Mouse (Mus musculus) cerebellum, postnatal 25 days (tissue): Measurements from ENCODE around the gene Lrrc55.
"Not testable (repeated sequence)": the region's sequence is repeated elsewhere in the genome, so short reads cannot be mapped to it uniquely, and the experiment has no call there.

Source experiments
- DNase-seq, 2 experiments: peaks; one replicate each; pipeline ENCODE4 v3.0.0; 2021; ENCODE audit warnings: mixed read lengths in 2 of 2

Lrrc55 gene

DNA sequence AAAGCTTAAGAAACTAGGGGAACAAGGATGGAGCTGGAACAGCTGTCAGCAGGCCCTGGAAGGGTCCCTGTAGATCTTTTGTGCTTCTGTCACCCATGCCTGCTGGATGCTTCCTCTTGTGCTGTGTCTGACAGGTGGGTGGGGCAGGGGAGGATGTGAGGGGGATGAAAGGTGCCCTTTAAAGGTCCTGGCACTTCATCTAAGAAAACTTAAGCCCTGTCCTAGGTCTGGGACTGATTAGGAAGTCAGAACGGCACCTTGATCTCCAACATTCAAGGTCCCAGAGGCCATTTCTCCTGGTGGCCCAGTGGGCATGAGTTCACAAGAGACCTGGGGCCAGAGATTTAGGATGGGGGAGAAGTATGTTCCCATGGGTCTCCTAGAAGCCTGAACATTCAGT is at the start of gene Lrrc55:
Lrrc55 (minus strand) TSS at position 297 of the 400 bp plus-strand sequence.
- DNase-seq = no peak

- DNase-seq = peak; percentile 81 to 85
Measured at GRCm38 (mm10) chr2:85246506-85247082, 49.6 kb upstream of the Lrrc55 start.

DNA sequence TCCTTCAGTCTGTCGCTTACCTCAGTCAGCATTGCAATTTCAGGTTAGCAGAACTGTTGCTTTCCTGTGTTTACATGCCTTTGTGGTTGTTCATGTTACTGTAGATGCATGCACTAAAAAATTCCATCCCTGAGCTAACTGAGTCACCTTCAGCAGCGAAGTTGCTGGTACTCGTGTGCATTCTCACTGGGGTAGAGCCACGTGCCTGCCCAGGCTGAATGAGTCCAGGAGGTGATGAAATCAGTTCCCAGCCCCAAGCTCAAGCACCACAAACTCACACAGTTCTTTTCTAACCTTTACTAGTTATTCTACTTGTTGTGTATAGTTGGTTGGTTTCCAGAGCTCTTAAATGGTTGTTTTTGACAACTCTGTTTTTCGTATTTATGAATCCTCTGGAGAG is 48.7 kb upstream of the Lrrc55 start:
- no peak for DNase-seq

GRCm38 (mm10) chr2:85238068-85238667 is 41.2 kb upstream of the Lrrc55 start:
- DNase-seq = no peak

- not testable (repeated sequence) for DNase-seq
Measured at GRCm38 (mm10) chr2:85237231-85237630, 40.2 kb upstream of the Lrrc55 start.

GRCm38 (mm10) chr2:85230771-85231511 is 33.9 kb upstream of the Lrrc55 start:
- DNase-seq = no peak

DNA sequence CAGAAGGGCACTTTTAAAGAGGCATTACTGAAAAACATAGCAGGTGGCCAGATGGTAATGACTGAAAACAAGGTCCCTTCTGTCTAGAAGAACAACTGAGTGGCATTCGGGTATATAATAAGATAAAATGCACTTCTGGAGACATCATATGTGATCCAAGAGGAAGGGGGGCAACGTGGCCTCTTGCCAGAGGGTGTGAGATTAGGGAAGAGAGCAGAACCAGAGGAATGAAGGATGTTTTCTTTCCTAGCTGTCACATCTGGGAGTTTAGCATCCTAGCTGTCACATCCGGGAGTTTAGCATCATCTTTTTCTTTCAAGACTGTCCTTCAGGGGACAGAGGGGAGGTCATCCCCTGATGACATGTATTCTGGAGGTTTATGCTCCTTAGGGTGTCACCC is 32.6 kb upstream of the Lrrc55 start:
- no peak for DNase-seq

GRCm38 (mm10) chr2:85227816-85228335 is 30.9 kb upstream of the Lrrc55 start:
- no peak for DNase-seq

- DNase-seq = no peak
Measured at GRCm38 (mm10) chr2:85224221-85225179, 27.5 kb upstream of the Lrrc55 start.

DNA sequence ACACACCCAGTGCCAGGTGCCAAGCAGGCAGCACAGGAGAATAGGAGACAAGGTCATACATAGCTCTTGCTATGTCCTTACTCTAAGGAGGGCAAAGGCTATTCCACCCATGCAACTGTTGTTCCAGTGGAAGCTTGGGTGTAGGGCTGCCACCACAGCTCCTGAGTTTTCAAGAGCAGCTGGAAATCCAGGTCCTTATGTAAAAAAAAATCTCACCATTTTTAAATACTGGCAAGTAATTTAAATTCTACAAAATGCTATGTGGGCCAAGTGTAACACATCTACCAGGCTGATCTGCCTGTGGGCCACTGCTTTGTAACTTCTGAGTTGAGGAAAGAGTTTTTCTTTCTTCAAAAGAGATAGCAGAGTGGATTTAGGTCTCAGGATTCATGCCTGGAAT is 19.6 kb upstream of the Lrrc55 start:
- DNase-seq = no peak

- DNase-seq = peak; percentile 91 to 92
Measured at GRCm38 (mm10) chr2:85213746-85214145, 16.7 kb upstream of the Lrrc55 start.

DNA sequence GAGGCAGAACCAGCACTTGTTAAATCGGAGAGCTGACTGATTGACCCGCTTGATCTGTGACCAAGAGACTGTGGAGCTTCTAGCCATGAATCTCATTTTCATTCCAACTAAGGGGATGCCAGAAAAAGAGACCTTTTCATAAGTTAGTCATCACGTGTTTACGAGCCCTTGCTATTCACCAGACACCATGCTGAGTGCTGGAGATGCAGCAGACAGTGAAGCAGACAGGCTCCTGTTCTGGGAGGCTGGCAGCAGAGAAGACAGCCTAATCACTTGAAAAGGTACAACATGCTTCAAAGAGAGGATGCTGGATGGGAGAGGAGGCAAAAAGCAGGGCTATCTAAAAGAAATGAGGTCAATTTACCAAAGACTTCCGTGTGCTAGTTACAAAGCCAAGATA is 12.3 kb upstream of the Lrrc55 start:
- no peak for DNase-seq

- no peak for DNase-seq
Measured at GRCm38 (mm10) chr2:85205170-85205569, 8.2 kb upstream of the Lrrc55 start.

DNA sequence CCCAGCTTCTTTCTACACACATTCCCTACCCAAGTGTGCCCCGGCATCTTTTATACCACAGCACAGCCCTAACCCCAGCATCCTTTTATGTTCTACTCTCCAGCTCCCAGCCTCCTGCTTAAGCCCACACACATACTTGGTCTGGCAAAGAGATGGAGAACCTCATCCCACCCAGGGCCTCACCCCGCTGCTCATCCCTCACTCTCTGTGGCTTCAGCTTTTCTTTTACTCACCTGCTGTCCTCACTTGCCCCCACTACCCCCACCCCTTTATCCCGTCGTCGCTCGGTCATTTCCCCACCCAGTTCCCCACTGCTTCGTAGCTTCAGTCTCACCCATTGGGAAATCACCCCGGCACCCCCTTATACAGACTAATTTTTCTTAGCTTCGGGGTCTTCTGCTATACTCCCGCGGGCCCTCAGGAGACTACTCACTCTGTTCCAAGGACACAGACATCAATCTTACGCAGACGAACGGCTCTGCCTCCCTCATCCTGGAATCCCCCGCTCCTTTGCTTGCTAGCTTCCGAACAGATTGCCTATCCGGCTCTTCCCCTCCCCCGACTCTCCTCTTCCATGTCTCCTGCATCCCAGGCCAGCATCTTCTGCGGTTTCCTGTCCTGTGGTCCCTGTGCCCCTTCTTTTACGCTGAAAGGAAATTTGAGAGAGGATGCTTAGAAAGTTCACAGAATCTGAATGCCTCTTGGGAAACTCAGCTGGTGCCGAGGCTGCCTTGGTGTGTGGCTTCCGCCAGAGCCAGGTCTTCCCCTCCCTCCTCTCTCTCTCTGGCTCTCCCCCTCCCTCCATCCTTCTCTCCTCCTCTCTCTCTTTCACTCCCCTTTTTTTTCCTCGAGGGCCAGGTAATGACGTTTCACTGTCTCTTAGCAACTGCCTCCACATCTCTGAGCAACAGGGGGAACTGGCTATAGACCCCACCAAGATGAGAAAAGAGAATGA is 1.3 kb upstream of the Lrrc55 start:
- peak; percentile 44 to 48 for DNase-seq

DNA sequence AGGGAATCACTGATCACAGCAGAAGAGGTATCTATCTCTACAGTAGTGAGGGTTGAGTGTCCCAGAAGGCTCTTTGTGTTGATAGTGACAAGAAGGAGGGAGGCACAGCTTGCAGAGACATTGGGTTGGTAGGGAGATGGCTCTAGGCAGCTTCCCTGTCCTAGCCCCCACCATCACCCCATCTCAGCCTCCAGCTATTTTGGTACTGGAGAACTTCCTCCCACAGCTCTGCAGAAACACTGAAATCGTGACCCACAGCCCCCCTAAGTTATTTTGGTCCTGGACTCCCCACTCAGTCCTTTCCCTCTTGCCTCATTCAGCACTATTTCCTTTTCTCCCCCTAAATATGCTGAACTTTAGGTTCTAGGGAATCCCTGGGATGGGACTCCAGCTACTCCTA is 2.4 kb downstream of the Lrrc55 start:
- DNase-seq = no peak

DNA sequence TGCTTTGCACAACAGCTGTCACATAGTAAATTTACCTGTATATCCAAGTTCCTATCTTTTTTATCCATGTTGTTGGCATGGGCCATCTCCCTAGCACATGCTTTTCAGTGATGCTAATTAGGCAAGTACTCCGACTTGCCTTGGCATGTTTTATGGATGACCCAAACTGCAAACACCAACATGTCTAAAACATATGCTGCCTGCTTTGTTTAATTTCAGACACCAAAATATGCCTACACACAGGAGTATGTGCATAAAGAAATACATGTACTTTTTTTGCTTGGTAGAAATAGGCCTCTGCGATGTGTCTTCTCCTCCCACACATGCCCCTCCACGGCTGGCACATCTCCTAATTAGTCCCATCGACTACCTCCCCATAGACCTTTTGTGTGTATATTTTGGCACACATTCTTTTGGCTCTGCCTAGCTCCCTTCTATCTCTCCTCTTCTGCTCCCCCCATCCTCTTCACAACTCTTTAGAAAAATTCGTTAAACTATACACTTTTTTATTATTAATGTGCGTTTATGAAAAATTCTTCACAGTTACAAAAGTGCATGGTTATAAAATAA is 9.3 kb downstream of the Lrrc55 start:
- DNase-seq = no peak

DNA sequence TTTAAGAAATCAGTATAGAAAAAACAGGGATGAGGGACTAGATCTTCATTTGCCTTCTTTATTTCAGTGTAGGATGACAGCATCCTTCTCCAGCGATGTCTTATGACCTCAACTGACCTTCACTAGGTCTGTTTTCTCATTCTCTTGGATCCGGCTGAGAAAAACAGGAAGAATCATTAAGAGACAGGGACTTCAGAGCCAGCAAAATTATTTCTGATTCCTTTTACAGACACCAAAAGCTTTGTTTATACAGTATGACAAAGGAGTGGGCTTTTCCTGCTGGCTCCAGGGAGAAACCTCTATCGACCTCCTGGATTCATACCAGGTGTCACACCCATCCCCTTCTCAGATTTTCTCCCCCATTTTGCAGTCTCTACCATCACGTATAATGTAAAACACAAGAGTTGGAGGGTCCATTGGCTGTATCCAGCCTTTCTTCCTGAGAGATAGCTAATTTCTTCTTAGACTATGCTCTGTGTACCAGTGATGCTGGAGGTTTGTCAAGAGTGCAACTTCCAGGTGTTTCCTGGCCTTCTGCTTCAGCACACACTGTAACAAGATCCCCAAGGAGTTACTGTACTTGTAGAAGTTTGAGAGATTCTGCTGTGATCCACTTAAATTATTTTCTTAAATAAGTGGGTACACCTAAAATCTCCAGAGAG is 18.7 kb downstream of the Lrrc55 start:
- no peak for DNase-seq

GRCm38 (mm10) chr2:85173545-85173944 is 23.5 kb downstream of the Lrrc55 start:
- DNase-seq = peak in 1 of 2 experiments; percentile 9

DNA sequence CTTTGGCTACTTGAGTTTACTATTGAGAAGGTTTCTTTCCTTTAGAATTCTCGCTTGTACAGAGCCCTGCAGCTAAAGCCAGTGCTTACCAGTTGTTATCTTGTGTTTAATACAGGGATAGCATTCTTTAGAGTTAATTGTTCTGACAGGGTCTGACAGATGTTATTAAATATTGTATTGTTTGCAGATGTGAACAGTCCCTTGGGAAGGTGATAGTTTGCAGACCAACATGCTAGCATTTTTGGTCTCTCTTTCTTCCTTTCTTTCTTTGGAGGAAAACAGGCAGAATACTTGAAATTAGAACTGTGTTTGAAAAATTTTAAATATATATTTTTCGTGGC is 24.3 kb downstream of the Lrrc55 start:
- DNase-seq = no peak

GRCm38 (mm10) chr2:85172071-85172762 is 24.8 kb downstream of the Lrrc55 start:
- DNase-seq = no peak
